Comparison of ENCODE assay signal across 8 mouse cellular contexts in genomic region chr8:95331720-95332436, GRCm38 (mm10). TPM values are rescaled to one million over a fixed set of nuclear protein-coding genes. Genes with fewer than 3 reads are reported as not detected.
DNase-seq lines count a peak whose midpoint lies in the region; ATAC-seq and TF ChIP-seq lines count a peak whose summit lies in the region.

TSS of gene Zfp319 (minus strand) at chr8:95331950.
TSS of gene Usb1 (plus strand) at chr8:95332284.

- peak within 1 kb of the TSS; percentile 73 for H3K4me2 ChIP-seq in forebrain, postnatal 0 days (ENCODE audit: low read depth)
- H3K4me2 ChIP-seq in lung, embryonic 16.5 days (ENCODE audit: low read depth, low read length): peak within 1 kb of the TSS; percentile 55

- DNase-seq in G1E (ENCODE audit: low spot score): peak; percentile 97
- peak; percentile 89 to 97 for DNase-seq in cerebellum, adult 18-20 months
- peak; percentile 93 for DNase-seq in forebrain, postnatal 0 days
- peak; percentile 64 for DNase-seq in layer of hippocampus, adult 9-10 months (ENCODE audit: low spot score)
- peak; percentile 91 for DNase-seq in ovary, postnatal 10 days (ENCODE audit: low spot score)
- peak; percentile 92 to 94 for DNase-seq in thymus, postnatal 10 days (ENCODE audit: low spot score in 2 of 2)

- peak within 1 kb of the TSS; percentile 95 for H3K27ac ChIP-seq in forebrain, postnatal 0 days (ENCODE audit: low read depth, low read length)
- H3K27ac ChIP-seq in lung, embryonic 16.5 days (ENCODE audit: low read length): peak within 1 kb of the TSS; percentile 98

- TF ChIP-seq CTCF in G1E (IDR thresholded peaks at IDR 0.05; ENCODE audit: low read depth, low read length): peak; percentile 35; the same call in 1 of the 2 replicates
- TF ChIP-seq CTCF in forebrain, postnatal 0 days (IDR thresholded peaks at IDR 0.05; ENCODE audit: low read depth): peak; percentile 75

- H3K9ac ChIP-seq in forebrain, postnatal 0 days: peak within 1 kb of the TSS; percentile 98
- H3K9ac ChIP-seq in lung, embryonic 16.5 days (ENCODE audit: low read length): peak within 1 kb of the TSS; percentile 93

- peaks cover 45% of the 10 kb centered on the region for H3K4me1 ChIP-seq in G1E (ENCODE audit: insufficient read depth, low read depth, low read length)
- H3K4me1 ChIP-seq in forebrain, postnatal 0 days (ENCODE audit: insufficient read depth): peaks cover 4% of the 10 kb centered on the region; the same call in 1 of the 2 replicates
- peaks cover 15% of the 10 kb centered on the region for H3K4me1 ChIP-seq in lung, embryonic 16.5 days (replicated peaks; ENCODE audit: control insufficient read depth, insufficient read depth, low read length)

- WGBS in forebrain, postnatal 0 days: 2% methylated on average over 67 of the region's 80 CpGs
- WGBS in lung, embryonic 16.5 days: 0% methylated on average over 44 of the region's 80 CpGs

- peaks cover 4% of the 10 kb centered on the region; the same call in 1 of the 2 replicates for H3K9me3 ChIP-seq in G1E (replicated peaks)
- no peaks in the 10 kb centered on the region for H3K9me3 ChIP-seq in forebrain, postnatal 0 days (ENCODE audit: low read length)
- H3K9me3 ChIP-seq in lung, embryonic 16.5 days (ENCODE audit: control insufficient read depth, low read length): no peaks in the 10 kb centered on the region

- peak within 1 kb of the TSS; percentile 88 for H3K4me3 ChIP-seq in G1E (ENCODE audit: low read depth, low read length)
- peak within 1 kb of the TSS; percentile 70 for H3K4me3 ChIP-seq in forebrain, postnatal 0 days (ENCODE audit: low read depth, low read length)
- H3K4me3 ChIP-seq in lung, embryonic 16.5 days (ENCODE audit: low read length): peak within 1 kb of the TSS; percentile 91

- H3K27me3 ChIP-seq in G1E (ENCODE audit: insufficient read depth, low read length): peaks cover 3% of the 10 kb centered on the region; the same call in 1 of the 2 replicates
- H3K27me3 ChIP-seq in forebrain, postnatal 0 days (ENCODE audit: insufficient read depth, low read length): no peaks in the 10 kb centered on the region
- H3K27me3 ChIP-seq in lung, embryonic 16.5 days (ENCODE audit: control insufficient read depth, insufficient read depth, low read depth, low read length): no peaks in the 10 kb centered on the region

- peak; percentile 90 for ATAC-seq in G1E (ENCODE audit: extremely low read depth, insufficient number of reproducible peaks, low FRiP score, poor library complexity, severe bottlenecking)
- peak; percentile 93 for ATAC-seq in forebrain, postnatal 0 days
- peak; percentile 87 to 90 for ATAC-seq in hematopoietic stem cell, adult 5-6 weeks (replicated peaks in 1 of 2; ENCODE audit: insufficient read depth in 1 of 2, low FRiP score in 2 of 2, low TSS enrichment in 1 of 2, low read depth in 1 of 2, poor library complexity in 2 of 2, severe bottlenecking in 2 of 2)
- ATAC-seq in lung, embryonic 16.5 days (ENCODE audit: low read depth): peak; percentile 95

- peaks cover 62% of the 10 kb centered on the region for H3K36me3 ChIP-seq in G1E (replicated peaks)
- peaks cover 36% of the 10 kb centered on the region for H3K36me3 ChIP-seq in forebrain, postnatal 0 days (ENCODE audit: insufficient read depth)
- H3K36me3 ChIP-seq in lung, embryonic 16.5 days (ENCODE audit: control insufficient read depth, insufficient read depth, low read length): peaks cover 34% of the 10 kb centered on the region

RNA-seq across cellular contexts. Expression of gene Zfp319, which starts in this region (rescaled TPM):
- total RNA-seq in G1E (2014; fragmentation: Nextera tagmentation) (7.5 TPM in 2 replicates), G1E (2017) (2.1 and 2.3 TPM in 2 replicates)
- polyA plus RNA-seq in G1E (2012): 7.2 and 8.2 TPM in 2 replicates
- 11.8 and 15.7 TPM in 2 replicates for total RNA-seq in forebrain, postnatal 0 days (2014; rRNA removed)
- polyA plus RNA-seq in forebrain, postnatal 0 days (2015; fragmentation: Nextera tagmentation; extraction: Ambion mirVana): 10.7 and 13.4 TPM in 2 replicates
- 4.4 TPM in 2 replicates for total RNA-seq in hematopoietic stem cell, adult 5-6 weeks (2017)
- polyA plus RNA-seq in lung, embryonic 16.5 days (2015; fragmentation: Nextera tagmentation; extraction: Ambion mirVana): 8.5 and 9.8 TPM in 2 replicates

RNA-seq across cellular contexts. Expression of gene Usb1, which starts in this region (rescaled TPM):
- 48.8 and 60.0 TPM in 2 replicates for total RNA-seq in G1E (2014; fragmentation: Nextera tagmentation)
- total RNA-seq in G1E (2017): 40.5 and 40.6 TPM in 2 replicates
- 21.2 and 28.0 TPM in 2 replicates for polyA plus RNA-seq in G1E (2012)
- total RNA-seq in forebrain, postnatal 0 days (2014; rRNA removed): 30.8 and 66.0 TPM in 2 replicates
- 34.9 and 38.6 TPM in 2 replicates for polyA plus RNA-seq in forebrain, postnatal 0 days (2015; fragmentation: Nextera tagmentation; extraction: Ambion mirVana)
- 21.8 and 22.5 TPM in 2 replicates for total RNA-seq in hematopoietic stem cell, adult 5-6 weeks (2017)
- polyA plus RNA-seq in lung, embryonic 16.5 days (2015; fragmentation: Nextera tagmentation; extraction: Ambion mirVana): 39.6 and 45.5 TPM in 2 replicates

Comparison
In these comparisons a context has a peak if more than half of its experiments do, and no peak if none do; other contexts are left out.
1. Peak in every context shown above with its lines: DNase-seq, ATAC-seq, H3K4me3 ChIP-seq and H3K27ac ChIP-seq.